Mouse (Mus musculus) frontal cortex, postnatal 10 days (tissue): ENCODE measurements around the gene Bloc1s4.

ENCODE experiments used
- DNase-seq, 2 experiments: peaks; one replicate each; pipeline ENCODE4 v3.0.0; 2022; ENCODE audit warnings: low spot score in 2 of 2, mixed read lengths in 1 of 2

The Bloc1s4 gene

DNA sequence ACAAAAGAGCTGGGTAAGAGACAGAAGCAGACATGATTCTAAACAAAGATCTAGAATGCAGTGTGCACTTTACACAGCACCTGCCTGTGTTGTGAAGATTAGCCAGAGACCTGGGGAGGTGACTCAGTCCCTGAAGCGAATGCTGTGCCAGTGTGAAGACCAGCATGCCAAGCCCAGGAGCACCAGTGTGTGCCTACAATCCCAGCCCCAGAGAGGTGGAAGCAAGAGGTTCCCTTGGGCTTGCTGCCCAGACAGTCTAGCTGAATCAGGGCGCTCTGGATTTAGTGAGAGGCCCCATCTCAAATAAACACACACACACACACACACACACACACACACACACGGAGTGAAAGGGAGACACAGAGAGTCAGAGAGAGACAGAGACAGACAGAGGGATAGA, 30.6 kb downstream of the Bloc1s4 start:
- DNase-seq, result no peak

GRCm38 (mm10) chr5:36716816-36717215, 31.6 kb downstream of the Bloc1s4 start:
- DNase-seq, result no peak

- DNase-seq, result no peak
Measured at GRCm38 (mm10) chr5:36714832-36715231, 33.6 kb downstream of the Bloc1s4 start.

DNA sequence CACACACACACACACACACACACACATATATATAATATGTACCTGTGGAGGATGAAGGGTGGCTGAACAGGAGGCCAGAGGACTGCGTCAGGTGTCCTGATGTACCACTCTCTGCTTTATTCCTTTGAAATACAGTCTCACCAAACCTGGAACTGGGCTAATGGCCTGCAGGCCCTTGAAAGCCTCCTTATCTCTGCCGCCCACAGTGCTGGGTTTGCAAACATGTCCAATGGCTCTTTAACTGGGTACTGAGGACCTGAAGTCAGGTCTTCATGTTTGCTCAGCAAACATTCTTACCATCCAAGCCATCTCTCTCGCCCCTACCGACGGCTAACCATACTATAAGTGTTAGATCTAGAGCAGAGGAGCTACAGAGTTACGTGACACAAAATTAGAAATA, 34.8 kb downstream of the Bloc1s4 start:
- DNase-seq, result no peak

- peak; percentile 46 to 53 for DNase-seq
Measured at GRCm38 (mm10) chr5:36712553-36713534, 35.6 kb downstream of the Bloc1s4 start.

GRCm38 (mm10) chr5:36711863-36712262, 36.6 kb downstream of the Bloc1s4 start:
- DNase-seq, result no peak

GRCm38 (mm10) chr5:36705792-36706191, 42.7 kb downstream of the Bloc1s4 start:
- no peak for DNase-seq

DNA sequence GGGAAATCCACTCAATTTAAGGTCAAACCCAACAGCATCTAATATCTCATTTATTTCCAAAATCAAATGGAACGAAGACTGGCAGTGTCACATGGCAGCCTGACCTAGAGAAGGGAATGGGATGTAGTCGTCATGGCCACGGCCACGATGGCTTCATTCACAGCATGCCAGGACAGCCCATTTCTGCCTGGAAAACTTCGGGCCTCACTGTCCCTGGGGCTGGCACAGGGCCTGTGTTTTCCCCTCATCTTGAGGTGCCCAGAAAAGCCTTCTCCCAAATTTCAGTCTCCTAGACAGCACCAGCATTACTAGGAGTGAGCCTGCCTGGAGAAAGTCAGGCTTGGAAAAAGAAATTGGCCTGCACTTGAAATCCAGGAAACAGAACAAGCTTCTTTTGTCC, 43.1 kb downstream of the Bloc1s4 start:
- DNase-seq, result no peak

GRCm38 (mm10) chr5:36704684-36705083, 43.8 kb downstream of the Bloc1s4 start:
- no peak for DNase-seq

DNA sequence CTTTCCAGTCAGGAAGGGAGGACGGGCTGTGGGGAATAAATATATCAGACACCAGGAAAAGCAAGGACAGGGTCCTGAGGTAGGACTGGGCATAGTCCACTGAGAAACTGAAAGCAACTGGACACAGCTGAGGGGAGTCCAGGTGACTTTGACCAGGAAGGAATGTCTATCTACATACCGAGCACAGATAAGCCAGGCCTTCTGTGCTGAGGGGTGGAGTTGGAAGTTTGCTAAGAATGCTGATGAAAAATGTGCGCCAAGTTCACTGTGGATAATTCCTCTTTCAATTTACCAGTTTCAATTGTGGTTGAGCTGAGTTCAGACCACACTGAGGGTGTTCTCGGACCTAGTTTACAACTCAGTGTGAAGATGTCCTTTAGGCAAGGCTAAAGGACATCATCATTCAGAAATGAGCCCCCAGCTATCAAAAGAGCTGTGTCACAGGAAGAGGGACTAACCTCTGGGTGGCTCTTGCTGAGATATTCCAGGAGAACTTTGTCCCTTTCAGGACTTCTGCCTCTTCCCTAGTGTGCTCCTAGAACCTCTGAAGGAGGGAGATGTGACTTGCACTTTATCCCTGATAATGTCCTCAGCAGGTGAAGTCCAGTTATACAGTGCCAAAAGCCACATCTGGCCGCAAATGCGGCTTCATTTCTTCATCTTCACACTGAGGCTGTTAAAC, 47.4 kb downstream of the Bloc1s4 start:
- no peak for DNase-seq

GRCm38 (mm10) chr5:36698689-36699088, 49.8 kb downstream of the Bloc1s4 start:
- DNase-seq, result no peak

- no peak for DNase-seq
Measured at GRCm38 (mm10) chr5:36698067-36698670, 50.3 kb downstream of the Bloc1s4 start.
